Mouse (Mus musculus) layer of hippocampus, adult 11-12 months (tissue): Measurements from ENCODE around the gene Grin3b.

Experiments used
- DNase-seq: peaks from one replicate; pipeline ENCODE4 v3.0.0; 2022; ENCODE audit warnings: low spot score

Grin3b gene

DNA sequence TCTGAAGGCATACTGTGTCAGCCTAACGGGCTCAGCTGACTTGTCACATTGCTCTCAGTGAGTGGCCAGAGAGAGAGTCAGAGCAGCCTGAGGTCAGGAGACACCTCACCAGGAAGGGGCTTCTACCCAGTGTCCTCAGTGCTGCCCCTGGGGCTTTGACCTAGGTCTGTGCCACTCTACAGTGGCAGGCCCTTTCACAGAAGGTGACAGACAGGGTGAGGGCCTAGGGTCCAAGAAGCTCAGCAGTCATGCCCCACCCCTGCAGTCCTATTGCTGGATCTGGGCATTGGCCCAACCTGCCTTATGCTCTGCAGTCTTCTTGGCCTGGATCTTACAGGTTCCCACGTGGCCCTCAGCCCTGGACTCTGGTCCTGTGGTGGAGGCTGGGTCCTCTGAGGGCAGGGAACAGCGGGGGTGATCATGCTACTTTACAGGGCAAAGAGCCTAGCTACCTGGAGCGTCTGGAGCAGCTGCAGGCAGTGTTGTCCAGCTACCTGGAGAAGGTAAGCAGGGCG lies 3.6 kb upstream of the Grin3b start:
- DNase-seq: no peak

- no peak for DNase-seq
Observed at GRCm38 (mm10) chr10:79968181-79968580, 2.3 kb upstream of the Grin3b start.

DNA sequence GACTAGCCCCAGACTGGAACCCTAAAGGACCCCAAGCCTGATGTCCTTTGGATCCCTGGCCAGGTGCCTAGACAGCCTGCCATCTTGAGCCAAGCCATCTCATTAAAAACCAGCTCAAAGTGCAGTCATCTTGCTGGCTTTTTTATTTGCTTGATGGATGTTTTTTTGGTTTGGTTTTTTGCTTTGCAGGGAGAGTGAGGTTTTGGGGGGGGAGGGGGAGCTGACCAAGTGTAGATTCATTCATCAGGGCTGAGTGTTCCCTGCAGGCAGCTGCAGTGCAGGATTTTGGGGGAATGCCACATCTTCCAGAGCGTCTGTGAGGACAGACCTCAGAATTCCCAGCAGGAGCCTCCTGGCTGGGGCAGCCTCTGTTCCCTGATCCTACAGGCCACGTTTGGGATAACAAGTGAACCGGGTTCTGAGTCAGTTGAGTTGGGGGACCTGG lies 1.4 kb upstream of the Grin3b start:
- no peak for DNase-seq

DNA sequence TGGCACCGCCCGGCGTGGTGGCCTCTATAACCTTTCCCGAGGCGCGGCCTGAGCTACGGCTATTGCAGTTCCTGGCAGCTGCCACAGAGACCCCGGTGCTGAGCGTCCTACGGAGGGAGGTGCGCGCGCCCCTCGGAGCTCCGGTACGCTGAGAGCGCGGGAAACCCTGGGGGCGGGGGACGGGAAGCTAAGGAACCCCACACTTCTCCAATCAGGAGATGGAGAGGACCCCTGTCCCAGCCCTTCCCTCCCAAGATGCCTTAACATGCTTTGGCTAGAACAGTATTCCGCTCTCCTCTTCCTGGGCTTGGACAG lies 625 bp downstream of the Grin3b start:
- DNase-seq: no peak

DNA sequence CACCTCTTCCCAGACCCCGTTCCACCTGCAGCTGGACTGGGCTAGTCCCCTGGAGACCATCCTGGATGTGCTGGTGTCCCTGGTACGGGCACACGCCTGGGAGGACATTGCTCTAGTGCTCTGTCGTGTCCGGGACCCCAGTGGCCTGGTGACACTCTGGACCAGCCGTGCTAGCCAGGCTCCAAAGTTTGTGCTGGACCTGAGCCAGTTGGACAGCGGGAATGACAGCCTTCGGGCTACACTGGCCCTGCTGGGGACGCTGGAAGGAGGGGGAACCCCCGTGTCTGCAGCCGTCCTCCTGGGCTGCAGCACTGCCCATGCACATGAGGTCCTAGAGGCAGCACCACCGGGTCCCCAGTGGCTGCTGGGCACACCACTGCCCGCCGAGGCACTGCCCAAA lies 2.3 kb downstream of the Grin3b start:
- DNase-seq: no peak

DNA sequence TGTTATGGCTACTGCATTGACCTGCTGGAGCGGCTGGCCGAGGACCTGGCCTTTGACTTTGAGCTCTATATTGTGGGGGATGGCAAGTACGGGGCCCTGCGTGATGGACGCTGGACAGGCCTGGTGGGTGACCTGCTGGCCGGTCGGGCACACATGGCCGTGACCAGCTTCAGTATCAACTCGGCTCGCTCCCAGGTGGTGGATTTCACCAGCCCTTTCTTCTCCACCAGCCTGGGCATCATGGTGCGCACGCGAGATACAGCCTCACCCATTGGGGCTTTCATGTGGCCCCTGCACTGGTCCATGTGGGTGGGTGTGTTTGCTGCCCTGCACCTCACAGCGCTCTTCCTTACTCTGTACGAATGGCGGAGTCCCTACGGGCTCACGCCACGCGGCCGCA lies 3.6 kb downstream of the Grin3b start:
- DNase-seq: no peak

- DNase-seq: no peak
Observed at GRCm38 (mm10) chr10:79974668-79975067, 4.2 kb downstream of the Grin3b start.

- no peak for DNase-seq
Observed at GRCm38 (mm10) chr10:79976071-79976721, 5.7 kb downstream of the Grin3b start.

DNA sequence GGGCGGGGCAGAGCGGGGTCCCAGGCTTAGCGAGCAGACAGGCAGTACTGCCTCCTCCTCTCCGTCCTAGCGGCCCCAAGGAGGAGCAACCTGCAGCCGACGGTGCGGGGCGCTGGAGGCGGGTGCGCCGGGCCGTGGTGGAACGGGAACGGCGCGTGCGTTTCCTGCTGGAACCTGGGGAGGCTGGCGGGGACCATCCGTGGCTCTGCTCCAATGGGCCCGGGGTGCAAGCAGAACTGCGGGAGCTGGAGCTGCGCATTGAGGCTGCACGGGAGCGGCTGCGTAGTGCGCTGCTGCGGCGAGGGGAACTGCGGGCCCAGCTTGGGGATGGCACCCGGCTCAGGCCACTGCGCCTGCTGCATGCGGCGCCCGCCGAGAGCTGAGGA lies 6.2 kb downstream of the Grin3b start:
- no peak for DNase-seq

- DNase-seq: no peak
Observed at GRCm38 (mm10) chr10:79977324-79977723, 6.8 kb downstream of the Grin3b start.

DNA sequence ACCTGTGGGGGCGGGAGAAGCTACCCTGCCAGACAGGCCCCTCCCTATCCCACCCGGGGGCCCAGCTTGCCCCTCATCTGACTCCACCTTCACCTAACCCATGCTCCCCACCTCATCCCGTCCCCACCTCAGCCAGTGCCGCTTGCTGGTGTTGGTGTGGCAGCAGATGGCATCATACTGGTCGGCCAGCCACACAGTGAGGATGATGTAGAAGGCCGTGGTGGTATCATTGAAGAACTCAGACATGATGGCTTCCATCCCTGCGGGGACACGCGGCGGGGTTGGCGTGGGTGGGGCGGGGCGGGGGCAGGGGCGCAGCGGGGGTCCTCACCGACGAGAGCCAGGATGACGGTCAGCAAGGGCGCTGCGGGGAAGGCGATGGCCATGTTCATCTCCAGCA lies 7.5 kb downstream of the Grin3b start:
- no peak for DNase-seq

GRCm38 (mm10) chr10:79979401-79980155 lies 9.1 kb downstream of the Grin3b start:
- no peak for DNase-seq

- no peak for DNase-seq
Observed at GRCm38 (mm10) chr10:79983205-79983604, 12.7 kb downstream of the Grin3b start.

DNA sequence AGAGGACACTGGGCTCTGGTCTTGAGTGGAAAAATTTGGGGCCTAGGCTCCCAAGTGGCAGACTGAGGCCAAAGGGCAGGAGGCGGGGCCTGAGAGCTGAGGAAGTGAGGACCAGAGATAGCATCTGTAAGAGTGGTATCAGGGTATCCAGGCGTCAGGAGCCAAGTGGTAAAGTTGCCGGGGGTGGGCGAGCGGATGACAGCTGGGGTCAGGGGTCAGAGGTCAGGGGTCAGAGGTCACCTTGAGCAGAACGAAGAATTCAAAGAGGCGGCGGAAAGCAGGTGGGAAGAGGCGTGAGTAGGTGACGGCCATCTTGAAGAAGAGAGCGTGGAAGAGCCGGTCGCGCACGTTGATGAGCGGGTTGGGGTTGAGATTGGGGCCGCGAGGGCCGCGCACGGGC lies 13.2 kb downstream of the Grin3b start:
- DNase-seq: peak; percentile 80

DNA sequence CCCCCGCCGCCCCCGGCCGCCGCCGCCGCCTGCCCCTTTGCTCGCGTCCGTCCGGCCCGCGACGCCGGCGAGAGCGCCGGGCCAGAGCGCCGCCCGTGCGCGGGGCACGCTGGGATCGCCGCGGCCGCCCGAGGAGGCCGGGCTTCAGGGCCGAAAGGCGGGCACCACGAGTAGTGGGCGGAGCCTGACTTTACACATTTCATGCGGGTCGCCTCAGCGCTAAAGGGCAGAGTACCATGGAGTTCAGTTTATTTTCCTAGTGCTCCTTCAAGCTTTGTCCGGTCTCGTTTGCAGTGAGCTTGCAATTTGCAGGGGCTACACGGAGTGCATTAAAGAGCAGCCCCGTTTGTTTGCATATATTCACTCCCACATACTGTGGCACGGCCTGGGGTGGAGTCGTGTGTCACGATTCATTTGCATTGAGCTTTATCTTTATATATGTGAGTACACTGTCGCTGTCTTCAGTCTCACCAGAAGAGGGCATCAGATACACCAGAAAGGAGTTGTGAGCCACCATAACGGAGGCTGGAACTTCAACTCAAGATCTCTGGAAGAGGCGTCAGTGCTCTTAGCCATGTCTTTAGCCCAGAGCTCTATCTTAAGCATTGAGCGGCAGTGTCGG lies 13.8 kb downstream of the Grin3b start, which contains the start of gene Tmem259:
Gene Tmem259 (minus strand): TSS at position 136 of the 622 bp plus-strand sequence.
- peak; percentile 87 for DNase-seq

DNA sequence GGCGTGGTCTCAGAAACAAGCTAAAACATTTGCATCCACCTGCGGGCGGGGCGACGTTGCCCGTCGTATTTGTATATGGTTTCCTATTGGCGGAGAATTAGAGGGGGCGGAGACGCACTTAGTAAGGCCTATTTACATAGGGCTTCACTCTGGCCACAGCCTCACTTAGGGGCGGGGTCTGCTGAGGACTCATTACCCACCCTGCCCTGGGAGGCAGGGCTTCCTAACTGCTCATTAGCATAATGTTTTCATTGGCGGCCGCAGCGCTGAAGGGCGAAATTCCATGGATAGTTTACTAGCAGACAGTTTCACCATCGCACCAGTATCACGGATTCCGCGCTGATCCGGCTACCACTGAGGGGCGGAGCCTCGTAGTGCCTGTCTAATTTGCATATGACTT lies 14.4 kb downstream of the Grin3b start:
- DNase-seq: peak; percentile 99

- peak; percentile 75 for DNase-seq
Observed at GRCm38 (mm10) chr10:79985334-79986231, 15.1 kb downstream of the Grin3b start.

DNA sequence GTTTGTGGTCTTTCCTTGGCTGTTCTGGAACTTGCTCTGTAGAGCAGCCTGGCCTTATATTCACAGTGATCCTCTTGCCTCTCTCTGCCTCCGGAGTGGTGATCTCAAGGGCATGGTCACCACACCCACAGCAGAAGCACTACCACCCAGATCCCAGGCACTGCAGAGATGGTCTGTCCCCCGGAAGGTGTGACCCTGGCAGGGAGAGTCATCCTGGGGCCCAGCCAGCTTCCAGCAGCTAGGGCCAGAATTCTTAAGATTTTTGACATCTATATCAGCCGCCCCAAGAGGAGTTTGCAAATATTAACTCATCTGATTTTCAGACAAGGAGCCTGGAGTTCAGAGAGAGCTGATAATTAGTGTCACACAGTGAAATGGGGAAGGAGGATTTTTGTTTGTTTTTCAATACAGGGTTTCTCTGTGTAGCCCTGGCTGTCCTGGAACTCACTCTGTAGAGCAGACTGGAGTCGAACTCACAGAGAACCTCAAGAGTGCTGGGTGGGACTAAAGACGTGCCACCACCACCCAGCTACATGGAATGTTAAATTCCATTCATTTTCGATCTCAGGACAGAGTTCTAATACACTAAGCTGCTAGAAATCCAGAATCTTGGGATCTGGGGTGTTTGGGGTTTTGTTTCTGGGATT lies 15.8 kb downstream of the Grin3b start:
- no peak for DNase-seq

GRCm38 (mm10) chr10:79986963-79987362 lies 16.4 kb downstream of the Grin3b start:
- DNase-seq: peak; percentile 91

- no peak for DNase-seq
Observed at GRCm38 (mm10) chr10:79987771-79988505, 17.4 kb downstream of the Grin3b start.
